ENCODE assay signal across 12 mouse cellular contexts in genomic region chr2:71235420-71235819, GRCm38 (mm10).
"Had no signal": no experiment of that assay in that cellular context is flagged by ENCODE, and none has a peak within 500 bp of the region (broad histone marks: within the 10 kb centered on the region; RNA-seq: fewer than 3 reads in every experiment).

No protein-coding gene starts in this region.

- H3K27me3 ChIP-seq: limb, embryonic 15.5 days; midbrain, embryonic 13.5 days had no signal

- H3K4me1 ChIP-seq: limb, embryonic 15.5 days; midbrain, embryonic 13.5 days had no signal

- DNase-seq: kidney, adult 8-10 months; kidney, postnatal 25 days; lung, embryonic 14.5 days; lung, postnatal 10 days; right cerebral cortex, adult 18-20 months; thymus, postnatal 4 days had no signal

- H3K4me3 ChIP-seq: left cerebral cortex, adult 2 months; limb, embryonic 15.5 days; midbrain, embryonic 13.5 days had no signal

- H3K27ac ChIP-seq: left cerebral cortex, adult 2 months; limb, embryonic 15.5 days; macrophage; midbrain, embryonic 13.5 days; stomach, postnatal 0 days had no signal

- ATAC-seq: intestine, postnatal 0 days; midbrain, embryonic 13.5 days had no signal

- H3K9me3 ChIP-seq: limb, embryonic 15.5 days; midbrain, embryonic 13.5 days had no signal

- H3K4me2 ChIP-seq: limb, embryonic 15.5 days; lung, embryonic 14.5 days; midbrain, embryonic 13.5 days had no signal

- H3K9ac ChIP-seq: limb, embryonic 15.5 days; lung, embryonic 14.5 days; midbrain, embryonic 13.5 days had no signal
